Mouse (Mus musculus) gastrocnemius, postnatal 10 days (tissue): ENCODE data around the gene Dqx1. TPM values are rescaled to one million over a fixed set of nuclear protein-coding genes. Genes with fewer than 3 reads are reported as not detected.

Experiments
- DNase-seq: peaks from one replicate; pipeline ENCODE4 v3.0.0; 2021; ENCODE audit warnings: mixed read lengths
- total RNA-seq, 2 experiments: library from RNA; stranded (reverse); gene quantifications; 2 replicates each; pipeline ENCODE4 v1.2.3; 2021

Dqx1 gene
- total RNA-seq, 2 experiments from 2014 or later: 0.42 to 0.65 TPM

- DNase-seq: peak; percentile 28
These were observed 12.9 kb downstream of the Dqx1 start for GRCm38 (mm10) chr6:83070311-83071219.

GRCm38 (mm10) chr6:83071220-83071619, 13.6 kb downstream of the Dqx1 start:
- DNase-seq: no peak

GRCm38 (mm10) chr6:83074979-83075378, 17.3 kb downstream of the Dqx1 start:
- no peak for DNase-seq

- DNase-seq: no peak
These were observed 20.1 kb downstream of the Dqx1 start, which contains the start of gene Pcgf1 for GRCm38 (mm10) chr6:83077630-83078323. Gene Pcgf1 (plus strand): TSS chr6:83077869.

GRCm38 (mm10) chr6:83078324-83078858, 20.7 kb downstream of the Dqx1 start:
- peak; percentile 100 for DNase-seq

- DNase-seq: no peak
These were observed 22.6 kb downstream of the Dqx1 start for GRCm38 (mm10) chr6:83080210-83080609.

GRCm38 (mm10) chr6:83083497-83083896, 25.9 kb downstream of the Dqx1 start:
- no peak for DNase-seq

GRCm38 (mm10) chr6:83084477-83084876, 26.8 kb downstream of the Dqx1 start:
- DNase-seq: no peak

GRCm38 (mm10) chr6:83086121-83087035, 28.7 kb downstream of the Dqx1 start, which contains the start of gene Lbx2:
Gene Lbx2 (plus strand): TSS chr6:83086367.
- DNase-seq: peak; percentile 25

GRCm38 (mm10) chr6:83087205-83087925, 29.7 kb downstream of the Dqx1 start:
- DNase-seq: peak; percentile 42

GRCm38 (mm10) chr6:83087926-83088260, 30.2 kb downstream of the Dqx1 start:
- DNase-seq: no peak

- DNase-seq: no peak
These were observed 34.9 kb downstream of the Dqx1 start for GRCm38 (mm10) chr6:83092416-83093127.

- no peak for DNase-seq
These were observed 38.3 kb downstream of the Dqx1 start for GRCm38 (mm10) chr6:83095968-83096367.

- no peak for DNase-seq
These were observed 40.8 kb downstream of the Dqx1 start for GRCm38 (mm10) chr6:83098411-83098810.

- DNase-seq: peak; percentile 79
These were observed 43.7 kb downstream of the Dqx1 start, which contains the start of the genes Ccdc142 and Gm42688 for GRCm38 (mm10) chr6:83101316-83101687. Gene Ccdc142 (plus strand): TSS chr6:83101601. Gene Gm42688 (plus strand): TSS chr6:83101617.

- DNase-seq: peak; percentile 70
These were observed 44.3 kb downstream of the Dqx1 start for GRCm38 (mm10) chr6:83101688-83102556.

- no peak for DNase-seq
These were observed 45.5 kb downstream of the Dqx1 start for GRCm38 (mm10) chr6:83103130-83103650.

GRCm38 (mm10) chr6:83104158-83104557, 46.5 kb downstream of the Dqx1 start:
- no peak for DNase-seq
